Mouse (Mus musculus): ENCODE data around the gene Cd72.

The Cd72 gene

DNA sequence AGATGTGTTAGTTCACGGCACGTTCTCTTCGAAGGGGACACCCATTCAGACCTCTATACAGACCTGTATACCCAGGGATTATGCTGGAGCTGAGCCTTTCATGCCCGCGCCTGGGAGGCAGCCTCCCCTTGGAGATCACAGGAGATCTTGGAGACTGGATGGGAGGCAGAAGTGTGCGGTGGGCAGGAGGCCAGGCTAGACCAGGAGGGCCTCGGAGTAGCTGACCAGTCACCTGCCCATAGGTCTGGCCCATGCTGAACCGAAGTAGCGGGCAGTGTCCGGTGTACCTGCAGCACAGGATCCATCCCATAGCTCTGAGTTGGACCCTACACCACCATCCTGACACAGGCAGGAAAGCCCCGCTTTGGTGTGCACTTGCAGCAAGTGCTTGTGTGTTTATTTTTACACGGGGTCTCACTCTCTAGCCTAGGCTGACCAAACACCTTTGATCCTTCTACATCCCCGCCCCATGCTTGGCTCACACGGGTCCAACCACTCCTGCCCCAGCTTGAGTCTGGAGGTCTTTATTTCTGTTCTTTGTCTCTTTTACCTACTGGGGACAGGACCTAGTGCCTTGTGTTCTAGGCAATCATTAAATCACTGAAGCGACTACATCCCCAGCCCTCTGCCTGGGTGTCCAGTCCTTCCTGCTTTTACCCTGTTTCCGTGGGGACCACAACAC, 26.1 kb downstream of the Cd72 start:
- DNase-seq (ENCODE audit: low read depth, low spot score): no peak

DNA sequence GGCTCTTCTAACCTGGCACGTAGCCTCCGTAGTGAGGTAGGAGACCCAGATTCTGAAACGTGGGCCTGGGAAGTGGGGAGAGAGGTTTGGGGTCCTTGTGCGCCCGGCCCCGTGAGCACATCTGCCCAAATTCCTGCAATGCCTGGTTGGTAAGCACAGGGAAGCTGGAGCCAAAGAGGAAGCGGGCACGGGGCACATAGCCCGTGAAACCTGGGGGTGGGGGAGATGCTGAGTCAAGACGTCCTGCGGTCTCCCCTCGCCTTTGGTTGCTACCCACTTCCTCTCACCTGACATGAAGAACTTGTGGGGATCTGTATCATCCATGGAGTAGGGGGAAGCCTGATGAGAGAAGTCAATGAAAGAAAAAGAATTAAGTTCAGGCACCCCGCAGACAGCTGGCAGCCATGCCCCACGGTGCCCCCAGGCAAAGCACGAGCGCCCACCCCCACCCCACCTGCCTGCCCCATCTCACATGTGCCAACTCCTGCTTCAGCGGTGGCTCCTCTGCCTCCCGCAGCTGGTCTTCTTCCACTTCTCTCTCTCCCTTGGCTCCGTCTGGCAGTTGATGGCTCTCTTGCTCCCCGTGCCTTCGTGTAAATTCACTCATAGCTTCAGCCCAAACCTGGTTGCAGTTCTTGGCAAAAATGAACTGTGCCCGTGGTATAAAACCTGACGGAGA, 26.8 kb downstream of the Cd72 start:
- DNase-seq (ENCODE audit: low read depth, low spot score): no peak

GRCm38 (mm10) chr4:43426487-43426886, 27.9 kb downstream of the Cd72 start:
- DNase-seq (ENCODE audit: low read depth, low spot score): no peak

GRCm38 (mm10) chr4:43425648-43426380, 28.6 kb downstream of the Cd72 start:
- no peak for DNase-seq (ENCODE audit: low read depth, low spot score)

DNA sequence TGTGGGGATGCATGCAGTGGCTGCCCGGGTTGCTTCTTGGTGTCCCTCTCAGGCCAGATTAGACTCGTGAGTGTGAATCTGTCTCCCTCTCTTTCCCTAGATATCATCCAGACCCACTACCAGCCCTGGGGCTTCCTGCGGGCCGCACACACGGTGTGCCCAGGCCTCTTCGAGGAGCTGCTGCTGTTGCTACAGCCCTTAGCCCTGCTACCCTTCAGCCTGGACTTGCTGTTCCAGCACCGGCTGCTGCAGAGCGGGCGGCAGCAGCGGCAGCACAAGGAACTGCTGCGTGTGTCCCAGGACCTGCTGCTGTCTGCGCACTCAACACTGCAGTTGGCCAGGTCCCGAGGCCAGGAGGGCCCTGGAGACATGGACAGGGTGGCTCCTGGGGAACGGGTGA, 29.2 kb downstream of the Cd72 start:
- DNase-seq (ENCODE audit: low read depth, low spot score): no peak

DNA sequence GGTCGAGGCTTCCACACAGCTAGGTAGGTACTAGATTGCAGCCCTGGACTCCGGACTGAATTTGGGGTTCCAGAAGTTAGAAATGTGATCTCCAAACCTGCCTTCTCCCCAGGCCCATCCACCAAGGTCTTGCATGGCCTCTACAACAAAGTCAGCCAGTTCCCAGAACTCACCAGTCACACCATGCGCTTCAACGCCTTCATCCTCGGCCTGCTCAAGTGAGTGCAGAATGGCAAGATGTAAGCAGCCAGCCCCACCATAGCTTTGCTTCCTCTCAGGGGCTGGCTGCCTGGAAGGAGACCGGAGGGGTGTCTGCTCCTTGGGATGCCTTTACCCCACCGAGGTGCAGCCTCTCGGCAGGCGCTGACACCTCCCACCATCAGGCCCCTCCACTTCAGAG, 30.4 kb downstream of the Cd72 start:
- no peak for DNase-seq (ENCODE audit: low read depth, low spot score)

DNA sequence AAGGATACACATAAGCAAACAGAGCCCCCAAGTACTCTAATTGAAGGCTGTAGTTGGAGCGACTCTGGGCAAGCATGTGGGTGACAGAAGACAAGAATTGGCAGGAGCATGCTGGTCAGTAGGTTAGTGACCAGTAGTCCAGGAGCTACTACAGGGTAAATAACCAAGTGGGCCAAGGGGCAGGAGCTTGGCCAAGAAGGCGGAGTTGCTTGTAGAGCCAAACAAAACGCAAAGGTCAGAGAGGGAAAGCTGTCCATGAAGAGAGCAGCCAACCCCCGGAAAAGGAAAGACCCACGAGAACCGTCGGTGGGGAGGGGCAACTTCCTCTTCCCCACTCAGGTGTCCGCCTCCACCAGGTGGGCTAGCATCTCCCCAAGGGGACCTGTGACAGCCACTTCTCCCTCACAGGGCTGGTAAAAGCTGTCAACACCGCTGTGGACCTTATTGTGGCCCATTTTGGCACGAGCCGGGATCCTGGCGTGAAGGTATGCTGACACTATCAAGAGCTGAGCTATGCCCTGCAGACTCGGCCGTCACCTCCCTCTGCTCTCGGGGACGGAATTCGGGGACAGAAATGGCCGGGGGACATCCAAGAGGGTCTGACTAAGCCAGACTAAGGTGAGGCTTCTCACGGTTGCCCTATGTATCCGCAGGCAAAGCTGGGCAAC, 31.0 kb downstream of the Cd72 start:
- DNase-seq (ENCODE audit: low read depth, low spot score): no peak

DNA sequence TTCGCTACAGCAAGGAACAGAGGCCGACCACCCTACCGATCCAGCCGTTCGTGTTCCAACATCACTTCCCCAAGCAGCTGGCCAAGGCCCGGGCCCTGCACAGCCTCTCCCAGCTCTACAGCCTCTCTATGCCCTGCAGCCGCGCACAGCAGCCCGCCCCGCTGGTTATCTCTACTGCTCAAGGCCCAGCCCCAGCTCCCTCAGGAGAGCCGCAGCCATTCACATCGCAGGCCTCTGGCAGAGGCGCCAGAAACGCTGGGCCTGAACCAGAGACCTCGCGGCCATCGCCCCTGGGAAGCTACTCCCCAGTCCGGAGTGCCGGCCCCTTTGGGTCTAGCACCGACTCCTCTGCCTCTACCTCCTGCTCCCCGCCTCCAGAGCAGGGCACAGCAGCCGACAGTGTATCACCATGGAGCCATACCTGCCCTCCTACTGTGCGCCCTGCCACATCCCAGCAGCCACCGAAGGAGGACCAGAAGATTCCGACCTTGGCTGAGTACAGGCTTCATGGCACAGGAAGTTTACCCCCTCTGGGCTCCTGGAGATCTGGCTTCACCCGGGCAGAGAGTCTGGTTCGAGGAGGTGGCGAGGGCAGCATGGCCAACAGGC, 32.7 kb downstream of the Cd72 start:
- no peak for DNase-seq (ENCODE audit: low read depth, low spot score)

DNA sequence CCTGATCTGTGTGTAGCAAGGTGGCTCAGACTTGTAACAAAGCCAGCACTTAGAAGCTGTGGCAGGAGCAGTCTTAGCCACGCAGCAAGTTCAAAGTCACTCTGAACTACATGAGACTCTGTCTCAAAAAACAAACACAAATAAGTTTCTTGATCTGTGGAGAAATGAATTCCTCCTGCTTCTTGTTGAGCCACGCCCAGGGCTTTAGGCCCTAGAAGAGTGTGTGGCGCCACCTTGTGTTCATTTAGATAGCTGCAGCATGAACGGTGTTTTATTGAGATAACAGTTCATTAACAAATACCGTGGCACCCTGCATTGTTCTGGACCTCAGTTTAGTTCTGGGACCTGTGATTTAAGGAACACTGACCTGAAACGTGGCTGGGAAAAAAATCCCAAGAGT, 34.1 kb downstream of the Cd72 start:
- DNase-seq (ENCODE audit: low read depth, low spot score): no peak

GRCm38 (mm10) chr4:43419801-43420281, 34.6 kb downstream of the Cd72 start:
- DNase-seq (ENCODE audit: low read depth, low spot score): no peak

- DNase-seq (ENCODE audit: low read depth, low spot score): no peak
Measured at GRCm38 (mm10) chr4:43418973-43419656, 35.3 kb downstream of the Cd72 start.

- no peak for DNase-seq (ENCODE audit: low read depth, low spot score)
Measured at GRCm38 (mm10) chr4:43418450-43418849, 36.0 kb downstream of the Cd72 start.

DNA sequence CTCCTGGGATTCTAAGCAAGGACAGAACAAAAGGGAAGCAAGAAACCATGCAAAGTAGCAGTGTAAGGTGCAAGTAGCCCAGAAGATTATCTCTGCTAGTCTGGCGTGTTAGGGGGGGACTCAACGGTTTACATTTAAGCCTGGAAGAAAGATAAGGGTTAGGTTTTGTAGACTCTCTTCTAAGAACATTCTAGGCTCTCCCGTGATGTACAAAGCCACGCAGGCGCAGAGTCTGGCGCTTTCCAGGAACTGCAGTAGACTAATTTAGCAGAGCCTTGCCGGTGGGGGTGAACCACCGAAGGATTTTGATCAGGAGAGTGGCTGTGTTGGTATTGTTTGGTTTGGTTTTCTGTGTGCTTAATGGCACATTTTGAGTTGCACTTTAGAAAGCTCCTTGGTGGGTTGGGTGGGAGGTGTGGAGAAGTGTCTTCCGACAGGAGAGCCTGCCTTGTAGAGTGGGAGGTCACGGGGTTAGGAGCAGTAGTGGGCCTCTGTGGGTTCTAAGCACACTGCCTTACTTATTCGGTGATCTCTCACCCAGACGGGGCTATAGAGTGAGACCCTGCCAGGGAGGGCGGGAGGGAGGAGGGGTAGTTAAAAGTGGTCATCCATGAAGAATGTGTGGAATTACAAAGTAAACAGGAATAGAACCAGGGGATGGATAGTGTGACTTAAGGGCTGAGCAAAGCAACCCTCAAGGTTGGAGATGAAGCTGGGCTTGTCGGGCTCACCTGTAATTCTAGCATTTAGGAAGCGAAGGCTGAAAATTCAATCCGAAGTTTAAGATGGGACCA, 37.0 kb downstream of the Cd72 start:
- DNase-seq (ENCODE audit: low read depth, low spot score): no peak

DNA sequence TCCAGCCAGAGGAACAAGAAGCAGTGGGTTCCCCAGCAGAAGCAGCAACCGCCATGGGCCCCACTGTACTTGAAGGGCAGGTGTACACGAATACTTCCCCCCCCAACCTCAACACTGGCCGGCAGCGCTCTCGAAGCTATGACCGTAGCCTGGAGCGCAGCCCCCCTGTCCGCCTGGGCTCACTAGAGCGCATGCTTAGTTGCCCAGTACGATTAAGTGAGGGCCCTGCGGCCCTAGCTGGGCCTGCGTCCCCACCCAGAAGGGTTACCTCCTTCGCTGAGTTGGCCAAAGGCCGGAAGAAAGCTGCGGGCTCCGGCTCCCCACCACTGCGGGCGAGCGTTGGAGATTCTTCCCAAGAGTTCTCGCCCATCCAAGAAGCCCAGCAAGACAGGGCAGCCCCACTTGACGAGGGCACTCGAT, 38.3 kb downstream of the Cd72 start:
- DNase-seq (ENCODE audit: low read depth, low spot score): no peak

DNA sequence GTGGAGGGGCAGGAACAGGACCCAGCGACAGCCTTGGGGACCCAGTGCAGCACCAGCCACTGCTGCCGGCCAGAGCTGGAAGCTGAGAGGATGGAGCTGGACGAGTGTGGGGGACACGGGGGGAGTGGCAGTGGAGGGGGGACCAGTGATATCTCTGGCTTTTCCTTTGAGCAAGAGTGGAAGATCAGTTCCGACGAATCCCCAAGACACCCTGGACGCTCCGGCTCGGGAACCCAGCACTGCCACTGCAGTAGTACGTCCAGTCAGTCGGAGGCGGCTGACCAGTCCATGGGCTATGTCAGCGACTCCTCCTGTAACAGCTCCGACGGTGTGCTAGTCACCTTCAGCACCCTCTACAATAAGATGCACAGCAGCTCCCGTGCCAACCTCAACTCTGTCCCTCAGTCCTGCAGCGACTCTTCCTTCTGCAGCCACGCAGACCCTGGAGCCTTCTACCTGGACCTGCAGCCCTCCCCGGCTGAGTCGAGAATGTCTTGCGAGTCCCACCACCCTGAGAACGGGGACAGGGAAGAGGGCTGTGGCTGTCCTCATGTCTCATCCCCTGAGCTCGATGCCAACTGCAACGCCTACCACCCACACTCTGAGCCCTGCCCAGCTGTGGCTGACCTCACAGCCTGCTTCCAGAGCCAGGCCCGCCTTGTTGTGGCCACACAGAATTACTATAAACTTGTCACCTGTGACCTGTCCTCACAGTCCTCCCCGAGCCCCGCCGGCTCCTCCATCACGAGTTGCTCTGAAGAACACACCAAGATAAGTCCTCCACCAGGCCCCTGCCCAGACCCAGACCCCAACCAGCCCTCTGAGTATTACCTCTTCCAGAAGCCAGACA, 39.0 kb downstream of the Cd72 start:
- DNase-seq (ENCODE audit: low read depth, low spot score): no peak

- DNase-seq (ENCODE audit: low read depth, low spot score): no peak
Measured at GRCm38 (mm10) chr4:43414761-43415160, 39.7 kb downstream of the Cd72 start.

DNA sequence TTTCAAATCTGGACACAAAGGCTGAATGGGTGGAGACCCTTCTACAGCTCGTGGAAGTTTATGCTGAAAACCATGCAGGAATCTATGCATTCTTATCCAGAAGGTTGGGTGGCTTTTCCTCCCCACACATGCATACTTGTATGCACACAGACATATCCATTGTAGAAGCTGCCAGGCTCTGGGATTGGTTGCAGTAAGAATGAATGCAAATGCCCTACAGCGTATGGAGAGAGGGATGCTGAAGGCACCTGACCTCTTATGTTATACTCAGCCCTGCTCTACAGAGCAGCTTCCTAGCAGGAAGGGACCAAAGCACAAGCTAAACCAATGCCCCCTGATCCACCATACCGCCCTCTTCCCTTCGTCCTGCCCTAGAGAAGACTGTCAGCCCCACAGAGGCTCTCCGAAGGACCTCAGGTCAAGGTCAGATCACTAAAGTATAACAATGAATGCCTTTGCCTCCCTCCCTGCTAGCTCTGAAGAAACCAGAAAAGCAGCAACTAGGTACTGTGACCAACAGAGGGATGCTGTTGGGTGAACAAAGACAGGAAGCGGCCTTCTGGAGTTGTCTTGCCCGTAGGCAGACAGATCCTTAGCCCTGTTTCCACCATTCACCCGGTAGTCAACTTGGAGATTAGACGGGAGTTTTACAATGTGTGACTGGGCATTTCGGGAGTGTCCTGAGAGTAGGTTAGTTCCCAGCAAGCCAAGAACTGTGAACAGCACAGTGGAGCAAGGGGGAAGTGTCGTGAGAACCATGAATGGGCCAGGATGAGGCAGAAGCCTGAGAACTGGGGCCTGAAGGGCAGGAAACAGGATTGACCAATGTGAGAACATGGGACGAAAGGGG, 47.1 kb downstream of the Cd72 start:
- DNase-seq (ENCODE audit: low read depth, low spot score): no peak

Measured in retina, adult 2 months (tissue).